Mouse (Mus musculus): ENCODE results near the gene Kcnk4.
A peak's percentile ranks its signal among the peaks of the same experiment; 100 is the strongest.

Kcnk4 gene

GRCm38 (mm10) chr19:6937541-6938465 is 3.5 kb upstream of the Kcnk4 start:
- DNase-seq (ENCODE audit: low spot score in 2 of 2): no peak

- DNase-seq (ENCODE audit: low spot score in 2 of 2): no peak
Observed at GRCm38 (mm10) chr19:6936299-6936698, 2.0 kb upstream of the Kcnk4 start.

- no peak for DNase-seq (ENCODE audit: low spot score in 2 of 2)
Observed at GRCm38 (mm10) chr19:6933436-6934194, 700 bp downstream of the Kcnk4 start.

GRCm38 (mm10) chr19:6933102-6933435 is 1.2 kb downstream of the Kcnk4 start:
- DNase-seq (ENCODE audit: low spot score in 2 of 2): no peak

DNA sequence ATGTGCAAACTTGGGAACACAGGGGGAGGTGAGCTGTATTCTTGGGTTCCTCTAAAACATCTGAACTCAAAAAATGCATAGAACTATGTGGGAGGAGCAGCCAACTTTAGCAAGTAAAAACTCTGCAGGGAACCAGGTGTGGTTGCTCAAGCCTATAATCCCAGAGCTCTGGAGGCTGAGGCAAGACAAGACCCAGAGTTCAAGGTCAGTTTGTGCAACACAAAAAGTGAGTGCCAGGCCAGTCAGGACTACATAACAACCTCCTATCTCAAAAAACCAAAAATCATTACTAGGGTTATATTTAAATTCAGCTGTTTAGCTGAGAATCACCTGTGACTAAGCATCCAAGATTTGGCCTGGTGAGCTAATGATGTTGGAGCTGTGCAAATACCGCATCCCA is 2.3 kb downstream of the Kcnk4 start:
- no peak for DNase-seq (ENCODE audit: low spot score in 2 of 2)

DNA sequence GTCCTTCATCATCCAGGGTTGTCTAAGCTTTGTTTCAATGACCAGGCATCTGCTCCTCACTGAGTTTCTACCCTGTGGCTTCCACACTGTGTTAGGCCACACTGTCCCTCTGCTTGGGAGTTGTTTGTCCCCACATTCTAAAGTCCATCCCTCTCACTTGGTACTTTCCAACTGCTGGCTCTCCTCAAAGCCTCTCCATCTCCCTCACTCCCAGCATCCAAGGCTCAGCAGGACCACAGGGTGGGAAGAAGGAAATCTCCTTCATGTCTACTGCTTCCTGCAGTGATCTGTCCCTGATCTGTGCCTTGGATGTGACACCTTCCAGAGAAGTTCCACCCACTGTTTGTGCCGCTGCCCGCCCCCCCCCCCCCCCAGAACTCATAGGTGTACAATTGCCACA is 3.3 kb downstream of the Kcnk4 start:
- no peak for DNase-seq (ENCODE audit: low spot score in 2 of 2)

- no peak for DNase-seq (ENCODE audit: low spot score in 2 of 2)
Observed at GRCm38 (mm10) chr19:6928080-6928479, 6.2 kb downstream of the Kcnk4 start.

DNA sequence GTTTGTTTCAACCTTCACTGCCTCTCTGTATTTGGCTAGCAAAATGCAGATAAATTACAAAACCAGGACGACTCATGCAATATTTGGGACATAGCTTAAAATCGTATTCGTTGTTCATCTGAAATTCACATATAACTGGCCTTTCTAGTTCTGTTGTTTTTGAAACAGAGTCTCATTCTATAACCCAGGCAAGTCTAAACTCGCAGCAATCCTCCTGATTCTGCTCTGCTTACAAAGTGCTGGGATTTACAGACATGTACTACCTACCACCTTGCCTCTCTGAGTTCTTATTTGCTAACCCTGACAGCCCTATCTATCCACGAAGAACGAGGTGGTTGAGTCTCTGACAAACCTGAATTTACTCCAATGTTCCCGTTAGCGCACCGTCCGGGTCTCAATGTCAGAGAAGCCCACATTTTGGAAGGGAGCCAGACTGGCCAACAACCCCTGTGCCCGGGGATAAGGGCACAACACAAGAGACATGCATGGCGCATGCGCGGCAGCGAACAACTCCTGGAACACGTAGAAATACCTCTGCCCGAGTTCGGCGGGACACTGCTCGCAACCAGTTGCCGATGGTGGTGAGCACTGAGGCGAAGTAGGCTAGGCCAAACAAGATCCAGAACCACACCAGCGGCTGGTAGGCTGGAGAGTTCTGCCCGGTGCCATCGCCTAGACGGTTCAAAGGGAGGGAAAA is 7.6 kb downstream of the Kcnk4 start:
- no peak for DNase-seq (ENCODE audit: low spot score in 2 of 2)

GRCm38 (mm10) chr19:6925611-6926329 is 8.5 kb downstream of the Kcnk4 start:
- DNase-seq (ENCODE audit: low spot score in 2 of 2): no peak

DNA sequence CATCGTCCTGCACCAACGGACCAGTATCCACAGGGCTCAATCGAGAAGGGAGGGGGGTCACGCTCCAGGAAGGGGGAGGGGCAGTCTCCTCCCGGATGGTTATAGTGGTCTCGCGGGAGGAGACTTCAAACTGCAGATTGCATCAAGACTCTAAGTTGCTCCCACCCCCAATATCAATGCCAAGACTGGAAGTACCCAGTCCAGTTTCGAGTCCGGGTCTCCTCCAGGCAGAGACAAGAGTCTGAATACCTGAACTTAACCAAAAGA is 9.1 kb downstream of the Kcnk4 start, which contains the start of gene Catsperz:
Gene Catsperz, minus strand, starts transcription at position 74 of the 267 bp plus-strand sequence.
- DNase-seq (ENCODE audit: low spot score in 2 of 2): no peak

- peak; percentile 86 for DNase-seq (ENCODE audit: low spot score in 2 of 2)
Observed at GRCm38 (mm10) chr19:6924461-6925306, 9.6 kb downstream of the Kcnk4 start.

- no peak for DNase-seq (ENCODE audit: low spot score in 2 of 2)
Observed at GRCm38 (mm10) chr19:6922901-6923735, 11.2 kb downstream of the Kcnk4 start.

- DNase-seq (ENCODE audit: low spot score in 2 of 2): peak; percentile 97 to 99
Observed at GRCm38 (mm10) chr19:6921647-6922567, 12.4 kb downstream of the Kcnk4 start, which contains the start of gene Esrra. Gene Esrra (minus strand): TSS chr19:6921813.

DNA sequence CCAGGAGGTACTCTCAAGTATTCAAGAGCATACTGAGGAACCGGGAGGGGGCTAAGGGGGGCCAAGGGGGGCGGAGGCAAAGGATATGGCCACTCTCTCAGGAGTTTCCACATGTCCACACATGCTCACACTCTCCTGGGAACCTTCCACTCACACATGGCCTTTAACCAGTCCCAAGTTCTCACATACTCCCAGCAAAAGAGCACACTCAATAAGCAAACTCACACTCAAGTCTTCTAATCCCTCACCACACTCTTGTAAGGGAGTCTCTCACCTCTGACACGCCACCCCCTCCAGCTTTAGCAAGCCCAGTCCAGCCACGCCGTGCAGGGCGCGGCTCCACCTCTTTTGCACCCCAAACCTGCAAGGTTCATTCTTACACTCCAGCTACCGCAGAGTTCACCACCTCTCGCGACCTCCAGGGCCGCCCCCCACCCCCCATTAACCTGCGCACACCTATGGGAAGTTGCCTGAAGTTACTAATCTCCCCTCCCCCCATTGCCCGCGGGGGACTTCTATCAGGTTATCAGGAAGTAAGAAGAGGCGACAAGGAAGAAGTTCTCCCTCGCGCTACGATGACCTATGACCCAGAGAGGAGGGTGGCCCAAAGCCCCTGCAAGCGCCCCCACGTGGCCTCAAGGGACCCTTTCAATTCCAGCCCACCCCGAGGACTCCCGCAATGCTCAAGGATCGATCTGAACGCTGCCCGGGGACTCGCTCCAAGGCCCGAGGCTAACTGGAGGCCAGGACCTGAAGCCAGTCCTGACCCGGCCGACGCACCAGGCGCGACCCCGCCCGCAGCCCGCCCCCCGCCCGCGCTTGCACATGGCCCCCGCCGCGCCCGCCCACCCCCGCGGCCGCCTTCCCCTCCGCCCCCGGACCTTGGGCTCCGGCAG is 13.3 kb downstream of the Kcnk4 start:
- no peak for DNase-seq (ENCODE audit: low spot score in 2 of 2)

- no peak for DNase-seq (ENCODE audit: low spot score in 2 of 2)
Observed at GRCm38 (mm10) chr19:6919876-6920740, 14.2 kb downstream of the Kcnk4 start.

DNA sequence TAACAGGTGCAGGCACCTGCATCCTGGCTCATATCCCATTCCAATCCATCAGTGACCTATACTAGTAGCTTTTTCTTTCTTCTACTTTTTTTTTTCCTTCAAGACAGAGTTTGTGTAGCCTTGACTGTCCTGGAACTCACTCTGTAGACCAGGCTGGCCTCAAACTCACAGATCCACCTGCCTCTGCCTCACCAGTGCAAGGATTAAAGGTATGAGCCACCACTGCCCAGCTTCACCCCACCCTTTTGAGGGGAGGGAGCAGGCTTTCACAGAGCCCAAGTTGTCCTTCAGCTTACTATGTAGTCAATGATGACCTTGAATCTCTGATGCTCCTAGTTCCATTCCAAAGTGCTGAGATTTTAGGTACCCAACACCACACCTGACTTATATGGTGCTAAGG is 14.9 kb downstream of the Kcnk4 start:
- no peak for DNase-seq (ENCODE audit: low spot score in 2 of 2)

DNA sequence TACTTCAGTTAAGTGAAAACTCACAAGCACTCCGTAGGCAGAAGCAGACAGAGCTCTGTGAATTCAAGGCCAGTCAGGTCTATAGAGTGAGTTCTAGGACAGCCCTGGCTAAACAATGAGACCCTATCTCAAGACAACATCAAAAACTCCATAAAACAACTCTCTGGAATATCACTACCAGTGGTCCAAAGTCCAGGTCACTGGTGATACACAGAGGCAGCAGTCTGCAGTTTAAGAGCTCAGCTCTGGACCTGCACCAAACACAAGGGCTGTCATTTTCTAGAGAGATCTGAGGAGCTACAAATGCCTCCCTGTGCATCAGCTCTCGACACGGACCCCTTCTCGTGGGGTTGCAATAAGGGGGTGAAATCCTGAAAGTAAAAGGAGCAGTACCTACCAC is 16.0 kb downstream of the Kcnk4 start:
- no peak for DNase-seq (ENCODE audit: low spot score in 2 of 2)
